Mouse (Mus musculus): ENCODE measurements around the gene Nit2. TPM values are rescaled to one million over a fixed set of nuclear protein-coding genes. Genes with fewer than 3 reads are reported as not detected.

Nit2 gene
- total RNA-seq, 1 experiment, result 62.0 TPM

DNA sequence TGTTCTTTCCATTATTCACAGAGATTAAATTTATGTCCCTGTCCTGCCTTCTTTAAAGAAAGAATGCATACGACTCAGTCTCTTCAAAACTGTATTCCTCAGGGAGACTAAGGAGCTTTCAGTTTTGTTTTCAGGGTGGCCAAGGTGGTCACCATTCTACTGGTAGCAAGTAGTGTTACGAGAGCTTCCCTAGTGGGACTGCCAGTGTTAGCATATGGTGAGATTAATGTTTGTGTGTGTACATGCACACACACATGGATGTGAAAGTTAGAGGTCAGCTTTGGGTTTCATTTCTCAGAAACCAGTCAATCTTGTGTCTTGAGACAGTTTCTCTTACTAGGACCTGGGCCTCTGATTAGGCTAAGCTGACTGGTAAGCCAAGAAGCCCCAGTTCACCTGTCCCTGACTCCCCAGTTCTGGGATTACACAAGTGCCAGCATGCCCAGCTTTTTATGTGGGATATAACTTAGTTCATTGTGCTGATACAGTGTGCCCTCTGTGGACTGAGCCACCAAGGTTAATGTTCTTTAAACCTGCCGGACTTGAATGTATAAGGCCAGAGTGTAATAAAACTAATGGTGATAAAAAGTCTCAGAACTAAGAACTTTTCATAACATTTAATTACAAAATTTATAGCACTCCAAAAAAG lies 36.3 kb downstream of the Nit2 start:
- TF ChIP-seq ZC3H11A (IDR thresholded peaks at IDR 0.05; ENCODE audit: borderline replicate concordance, low read depth, low read length) (no peak), CHD2 (IDR thresholded peaks at IDR 0.05; ENCODE audit: low read depth, low read length) (no peak), HCFC1 (IDR thresholded peaks at IDR 0.05; ENCODE audit: borderline replicate concordance, insufficient read depth, low read length) (no peak), ZNF384 (IDR thresholded peaks at IDR 0.05; ENCODE audit: low read depth, low read length) (no peak), MAFK (IDR thresholded peaks at IDR 0.05; ENCODE audit: insufficient read depth, low read depth, low read length) (no peak)
- in situ Hi-C loops (cut with MboI; ENCODE audit: low sequenced_read_pairs in 2 of 2, unreplicated experiment in 2 of 2), result no loop called here

DNA sequence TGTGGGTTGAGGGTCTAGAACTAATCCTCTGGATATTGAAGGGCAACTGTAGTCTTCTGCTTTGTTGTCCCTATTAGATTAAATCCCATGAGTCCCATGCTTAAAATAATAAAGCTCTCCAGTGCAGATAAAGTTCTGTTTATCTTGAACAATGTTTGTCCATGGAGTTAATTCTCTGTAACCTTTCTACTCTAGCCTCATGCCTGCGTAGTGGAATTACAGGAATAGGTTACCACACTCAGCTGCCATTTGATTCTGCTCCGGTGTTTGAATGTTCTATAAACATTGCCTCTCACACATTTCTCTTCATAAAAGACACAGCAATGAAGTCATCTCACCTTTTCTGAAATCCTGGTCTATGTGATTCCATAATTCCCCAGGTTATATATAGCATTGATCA lies 39.3 kb downstream of the Nit2 start:
- in situ Hi-C loops (cut with MboI; ENCODE audit: low sequenced_read_pairs in 2 of 2, unreplicated experiment in 2 of 2), result no loop called here
- TF ChIP-seq CHD2 (IDR thresholded peaks at IDR 0.05; ENCODE audit: low read depth, low read length) (no peak), MAFK (IDR thresholded peaks at IDR 0.05; ENCODE audit: insufficient read depth, low read depth, low read length) (no peak), ZC3H11A (IDR thresholded peaks at IDR 0.05; ENCODE audit: borderline replicate concordance, low read depth, low read length) (no peak), ZNF384 (IDR thresholded peaks at IDR 0.05; ENCODE audit: low read depth, low read length) (no peak), HCFC1 (IDR thresholded peaks at IDR 0.05; ENCODE audit: borderline replicate concordance, insufficient read depth, low read length) (no peak)
- H3K4me3 ChIP-seq (ENCODE audit: insufficient read depth in 1 of 2, low read depth in 1 of 2, low read length in 2 of 2, poor library complexity in 1 of 2, severe bottlenecking in 1 of 2), result no peak overlapping the region
- no peaks in the 10 kb centered on the region for H3K9me3 ChIP-seq (ENCODE audit: control insufficient read depth, insufficient read depth, low read depth, low read length)
- DNase-seq (ENCODE audit: low read depth, low spot score), result no peak
- H3K36me3 ChIP-seq (ENCODE audit: control insufficient read depth, insufficient read depth, low read length, poor library complexity, severe bottlenecking), result peaks cover 3% of the 10 kb centered on the region; the same call in 1 of the 2 replicates
- peaks cover 7 to 10% of the 10 kb centered on the region in 2 experiments for H3K4me1 ChIP-seq (ENCODE audit: control insufficient read depth in 2 of 2, insufficient read depth in 2 of 2, low read length in 2 of 2, poor library complexity in 1 of 2)
- H3K9ac ChIP-seq (ENCODE audit: insufficient read depth, low read depth, low read length, poor library complexity, severe bottlenecking), result no peak overlapping the region
- no peak overlapping the region for H3K27ac ChIP-seq (ENCODE audit: insufficient read depth, low read depth, low read length, poor library complexity, severe bottlenecking)

More for the DNA sequence above, 36.3 kb downstream of the Nit2 start:
- Histone ChIP-seq H3K9ac (ENCODE audit: insufficient read depth, low read depth, low read length, poor library complexity, severe bottlenecking) (no peak overlapping the region), H3K4me3 (ENCODE audit: insufficient read depth in 1 of 2, low read depth in 1 of 2, low read length in 2 of 2, poor library complexity in 1 of 2, severe bottlenecking in 1 of 2) (no peak overlapping the region), H3K9me3 (ENCODE audit: control insufficient read depth, insufficient read depth, low read depth, low read length) (no peaks in the 10 kb centered on the region), H3K4me1 (ENCODE audit: control insufficient read depth in 2 of 2, insufficient read depth in 2 of 2, low read length in 2 of 2, poor library complexity in 1 of 2) (peaks cover 6 to 10% of the 10 kb centered on the region in 2 experiments), H3K36me3 (ENCODE audit: control insufficient read depth, insufficient read depth, low read length, poor library complexity, severe bottlenecking) (peaks cover 9% of the 10 kb centered on the region), H3K27ac (ENCODE audit: insufficient read depth, low read depth, low read length, poor library complexity, severe bottlenecking) (no peak overlapping the region; the same call in 1 of the 2 replicates)
- DNase-seq (ENCODE audit: low read depth, low spot score), result no peak

DNA sequence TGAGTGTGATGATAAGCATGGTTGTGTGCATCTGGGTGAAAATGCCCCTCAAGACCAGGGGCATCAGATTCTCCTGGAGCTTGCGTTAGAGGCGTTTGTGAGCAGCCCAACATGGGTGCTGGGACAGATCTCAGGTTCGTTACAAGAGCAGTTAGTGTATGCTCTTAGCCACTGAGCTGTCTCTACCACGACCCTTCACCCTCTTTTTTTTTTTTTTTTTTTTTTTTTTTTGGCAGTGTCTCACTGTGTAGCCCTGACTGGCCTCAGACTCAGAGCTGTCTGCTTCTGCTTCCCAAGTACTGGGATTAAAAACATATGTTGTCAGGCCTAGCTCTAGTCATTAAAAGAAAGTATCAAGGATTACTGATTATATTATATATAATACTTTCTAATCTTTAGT lies 40.9 kb downstream of the Nit2 start:
- TF ChIP-seq ZNF384 (IDR thresholded peaks at IDR 0.05; ENCODE audit: low read depth, low read length), result peak; percentile 45; the same call in 1 of the 2 replicates
- TF ChIP-seq HCFC1 (IDR thresholded peaks at IDR 0.05; ENCODE audit: borderline replicate concordance, insufficient read depth, low read length), result no peak
- Histone ChIP-seq H3K9ac (ENCODE audit: insufficient read depth, low read depth, low read length, poor library complexity, severe bottlenecking) (no peak overlapping the region), H3K36me3 (ENCODE audit: control insufficient read depth, insufficient read depth, low read length, poor library complexity, severe bottlenecking) (peaks cover 3% of the 10 kb centered on the region; the same call in 1 of the 2 replicates), H3K4me1 (ENCODE audit: control insufficient read depth in 2 of 2, insufficient read depth in 2 of 2, low read length in 2 of 2, poor library complexity in 1 of 2) (peaks cover 7% of the 10 kb centered on the region in 2 experiments; a peak in 2 of 4 replicates), H3K27ac (ENCODE audit: insufficient read depth, low read depth, low read length, poor library complexity, severe bottlenecking) (no peak overlapping the region), H3K9me3 (ENCODE audit: control insufficient read depth, insufficient read depth, low read depth, low read length) (no peaks in the 10 kb centered on the region), H3K4me3 (ENCODE audit: insufficient read depth in 1 of 2, low read depth in 1 of 2, low read length in 2 of 2, poor library complexity in 1 of 2, severe bottlenecking in 1 of 2) (no peak overlapping the region)
- DNase-seq (ENCODE audit: low read depth, low spot score), result no peak
- in situ Hi-C loops (cut with MboI; ENCODE audit: low sequenced_read_pairs in 2 of 2, unreplicated experiment in 2 of 2), result no loop called here

DNA sequence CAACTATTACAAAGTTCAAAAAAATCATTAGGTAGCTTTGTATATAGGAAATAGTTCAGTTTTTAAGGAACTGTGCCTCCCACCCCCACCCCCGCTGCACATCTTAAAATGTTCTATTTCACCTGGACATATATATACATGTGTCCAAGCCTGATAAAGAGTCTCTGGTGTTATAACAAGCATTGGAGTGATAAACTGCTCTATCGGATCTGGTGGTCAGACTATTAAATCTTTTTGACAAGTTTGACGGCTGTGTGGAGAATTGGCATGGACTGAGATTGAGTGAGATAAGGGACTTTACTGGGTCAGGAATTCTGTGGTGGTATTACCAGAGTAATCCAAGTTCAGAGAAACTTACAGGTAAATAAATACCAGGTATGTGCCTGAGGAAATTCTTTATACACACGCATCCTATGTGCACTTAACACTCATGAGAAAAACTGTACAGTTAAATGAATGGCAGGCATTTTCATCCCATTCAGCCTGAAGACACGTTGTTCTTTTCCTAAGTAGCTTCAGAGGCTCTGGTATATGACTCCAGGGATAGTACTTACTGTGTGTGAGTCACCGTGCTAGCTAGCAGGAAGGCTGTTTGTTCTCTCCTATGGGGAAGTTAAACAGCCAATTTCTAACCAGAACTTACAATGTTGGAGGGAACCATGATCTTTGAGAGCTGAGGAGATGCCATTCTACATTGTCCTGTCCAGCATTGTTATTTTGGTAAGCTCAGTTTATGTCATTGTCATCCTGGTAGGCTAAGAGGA lies 44.3 kb downstream of the Nit2 start:
- Histone ChIP-seq H3K9me3 (ENCODE audit: control insufficient read depth, insufficient read depth, low read depth, low read length) (no peaks in the 10 kb centered on the region), H3K27ac (ENCODE audit: insufficient read depth, low read depth, low read length, poor library complexity, severe bottlenecking) (no peak overlapping the region), H3K9ac (ENCODE audit: insufficient read depth, low read depth, low read length, poor library complexity, severe bottlenecking) (peak overlapping the region; percentile 96; the same call in 1 of the 2 replicates), H3K4me1 (ENCODE audit: control insufficient read depth in 2 of 2, insufficient read depth in 2 of 2, low read length in 2 of 2, poor library complexity in 1 of 2) (peaks cover 2 to 3% of the 10 kb centered on the region in 2 experiments; a peak in 1 of 4 replicates), H3K4me3 (ENCODE audit: insufficient read depth in 1 of 2, low read depth in 1 of 2, low read length in 2 of 2, poor library complexity in 1 of 2, severe bottlenecking in 1 of 2) (peak overlapping the region; percentile 92 to 95), H3K36me3 (ENCODE audit: control insufficient read depth, insufficient read depth, low read length, poor library complexity, severe bottlenecking) (peaks cover 3% of the 10 kb centered on the region; the same call in 1 of the 2 replicates)
- in situ Hi-C loops (cut with MboI; ENCODE audit: low sequenced_read_pairs in 2 of 2, unreplicated experiment in 2 of 2), result no loop called here
- DNase-seq (ENCODE audit: low read depth, low spot score), result no peak
- TF ChIP-seq CHD2 (IDR thresholded peaks at IDR 0.05; ENCODE audit: low read depth, low read length), result no peak
- no peak for TF ChIP-seq HCFC1 (IDR thresholded peaks at IDR 0.05; ENCODE audit: borderline replicate concordance, insufficient read depth, low read length)
- TF ChIP-seq ZC3H11A (IDR thresholded peaks at IDR 0.05; ENCODE audit: borderline replicate concordance, low read depth, low read length), result no peak
- TF ChIP-seq MAFK (IDR thresholded peaks at IDR 0.05; ENCODE audit: insufficient read depth, low read depth, low read length), result no peak
- no peak for TF ChIP-seq ZNF384 (IDR thresholded peaks at IDR 0.05; ENCODE audit: low read depth, low read length)

Data from ES-E14 (cell line).